Mouse (Mus musculus): Measurements from ENCODE around the gene Dtx3.

- no peak for TF ChIP-seq POLR2A (IDR thresholded peaks at IDR 0.05; ENCODE audit: borderline replicate concordance, extremely low read depth, low read depth, low read length)
- no peak for TF ChIP-seq CTCF (IDR thresholded peaks at IDR 0.05; ENCODE audit: insufficient read depth, low read length)
Measured at GRCm38 (mm10) chr10:127217177-127217576, 21.6 kb upstream of the Dtx3 start.

Data from lung, adult 2 months (tissue).